ENCODE assay signal across 12 mouse cellular contexts in genomic region chr2:180855005-180855544, GRCm38 (mm10).
A peak's percentile ranks its signal among the peaks of the same experiment; 100 is the strongest.
DNase-seq lines count a peak whose midpoint lies in the region; ATAC-seq lines count a peak whose summit lies in the region.
"Had no signal": no experiment of that assay in that cellular context is flagged by ENCODE, and none has a peak within 500 bp of the region (broad histone marks: within the 10 kb centered on the region; RNA-seq: fewer than 3 reads in every experiment).

No protein-coding gene starts in this region.

- H3K9ac ChIP-seq in hindbrain, embryonic 11.5 days (ENCODE audit: low read depth, low read length): peak overlapping the region; percentile 35; the same call in 1 of the 2 replicates
- H3K9ac ChIP-seq: limb, embryonic 13.5 days had no signal

- H3K4me1 ChIP-seq in hindbrain, embryonic 11.5 days (replicated peaks; ENCODE audit: control insufficient read depth, insufficient read depth, low read length): peaks cover 5% of the 10 kb centered on the region; the same call in 1 of the 2 replicates
- H3K4me1 ChIP-seq: limb, embryonic 13.5 days had no signal

- H3K36me3 ChIP-seq in hindbrain, embryonic 11.5 days (ENCODE audit: control insufficient read depth, insufficient read depth, low read length): no peaks in the 10 kb centered on the region
- H3K36me3 ChIP-seq: limb, embryonic 13.5 days had no signal

- ATAC-seq in hindbrain, embryonic 11.5 days (ENCODE audit: low FRiP score): peak; percentile 82
- no peak for ATAC-seq in megakaryocyte progenitor cell, adult 5-6 weeks (replicated peaks; ENCODE audit: poor library complexity)

- peak; percentile 40 to 52 for DNase-seq in frontal cortex, postnatal 10 days (ENCODE audit: low spot score in 2 of 2)
- DNase-seq in frontal cortex, postnatal 25 days (ENCODE audit: low spot score in 2 of 2): no peak
- DNase-seq in embryo, embryonic 10.5 days (ENCODE audit: low spot score): peak; percentile 68
- DNase-seq in hindbrain, embryonic 11.5 days (ENCODE audit: low spot score): peak; percentile 72
- peak; percentile 49 for DNase-seq in neural tube, embryonic 10.5 days (ENCODE audit: extremely low spot score, low spot score)
- DNase-seq in B cell, adult 2 months: no peak
- DNase-seq in spleen, adult 18-20 months: no peak
- DNase-seq: cerebellum, adult 11-12 months; kidney, adult 9 months; lung, postnatal 14 days had no signal

- 7% methylated on average over 13 of the region's 13 CpGs for WGBS in hindbrain, embryonic 11.5 days

- H3K27me3 ChIP-seq in hindbrain, embryonic 11.5 days (ENCODE audit: control insufficient read depth, insufficient read depth, low read length): no peaks in the 10 kb centered on the region; the same call in 1 of the 2 replicates

- H3K27ac ChIP-seq in hindbrain, embryonic 11.5 days (ENCODE audit: low read depth, low read length): peak overlapping the region; percentile 11
- H3K27ac ChIP-seq: limb, embryonic 13.5 days had no signal

- no peaks in the 10 kb centered on the region for H3K9me3 ChIP-seq in hindbrain, embryonic 11.5 days (ENCODE audit: control insufficient read depth, low read length)
- H3K9me3 ChIP-seq: limb, embryonic 13.5 days had no signal

- no peak overlapping the region for H3K4me3 ChIP-seq in hindbrain, embryonic 11.5 days (ENCODE audit: low read depth, low read length)
- H3K4me3 ChIP-seq: limb, embryonic 13.5 days had no signal

- peak overlapping the region; percentile 27 for H3K4me2 ChIP-seq in hindbrain, embryonic 11.5 days (replicated peaks; ENCODE audit: low read depth, low read length)
- H3K4me2 ChIP-seq: limb, embryonic 13.5 days had no signal

Comparison
In these comparisons a context has a peak if more than half of its experiments do, and no peak if none do; other contexts are left out.
1. DNase-seq: peak in frontal cortex, postnatal 10 days (2 of 2), embryo, embryonic 10.5 days (single experiment), hindbrain, embryonic 11.5 days (single experiment) and neural tube, embryonic 10.5 days (single experiment); none in frontal cortex, postnatal 25 days (0 of 2), B cell, adult 2 months (0 of 2) and spleen, adult 18-20 months (0 of 2).